Mouse (Mus musculus): ENCODE measurements around the gene Prc1.

DNA sequence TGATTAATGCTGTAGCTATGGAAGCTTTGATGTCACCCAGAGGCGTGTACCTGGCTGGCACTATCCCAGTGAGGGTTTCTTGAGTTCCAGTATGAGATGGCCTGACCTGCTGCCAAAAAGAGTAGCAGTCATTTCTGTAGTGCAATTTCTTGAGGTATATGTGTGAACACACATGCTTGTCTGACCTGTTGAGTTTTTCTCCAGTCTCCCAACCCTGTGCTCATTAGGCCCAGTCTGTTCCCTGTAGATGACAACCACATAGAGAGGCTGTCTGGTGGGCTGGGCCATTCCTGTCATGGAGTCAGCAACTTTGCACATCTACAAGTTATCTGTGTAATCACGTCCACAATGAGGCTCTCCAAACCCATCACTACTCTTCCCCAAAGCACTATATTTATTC is 21.5 kb downstream of the Prc1 start:
- no peak for TF ChIP-seq CTCF (IDR thresholded peaks at IDR 0.05; ENCODE audit: borderline replicate concordance, extremely low read depth, insufficient read depth, insufficient read length)
- no peak for TF ChIP-seq POLR2A (IDR thresholded peaks at IDR 0.05; ENCODE audit: borderline replicate concordance, extremely low read depth, insufficient read depth, insufficient read length, poor library complexity, severe bottlenecking)
